Mouse (Mus musculus) brain, adult 10 weeks (tissue): Measurements from ENCODE around the gene Tceal3. TPM values are rescaled to one million over a fixed set of nuclear protein-coding genes. Genes with fewer than 3 reads are reported as not detected.

Source experiments
- polyA plus RNA-seq: library from polyadenylated mRNA; stranded (reverse); fragments of 350-450 nt; fragmentation: Illumina TruSeq; extraction: RNeasy Lipid Tissue Mini Kit (QIAGEN cat#74804); gene quantifications from one replicate; pipeline ENCODE4 v1.2.3, GENCODE M21; 2015; ENCODE audit warnings: low read depth, low replicate concordance

Tceal3 gene
- 240 TPM for polyA plus RNA-seq

DNA sequence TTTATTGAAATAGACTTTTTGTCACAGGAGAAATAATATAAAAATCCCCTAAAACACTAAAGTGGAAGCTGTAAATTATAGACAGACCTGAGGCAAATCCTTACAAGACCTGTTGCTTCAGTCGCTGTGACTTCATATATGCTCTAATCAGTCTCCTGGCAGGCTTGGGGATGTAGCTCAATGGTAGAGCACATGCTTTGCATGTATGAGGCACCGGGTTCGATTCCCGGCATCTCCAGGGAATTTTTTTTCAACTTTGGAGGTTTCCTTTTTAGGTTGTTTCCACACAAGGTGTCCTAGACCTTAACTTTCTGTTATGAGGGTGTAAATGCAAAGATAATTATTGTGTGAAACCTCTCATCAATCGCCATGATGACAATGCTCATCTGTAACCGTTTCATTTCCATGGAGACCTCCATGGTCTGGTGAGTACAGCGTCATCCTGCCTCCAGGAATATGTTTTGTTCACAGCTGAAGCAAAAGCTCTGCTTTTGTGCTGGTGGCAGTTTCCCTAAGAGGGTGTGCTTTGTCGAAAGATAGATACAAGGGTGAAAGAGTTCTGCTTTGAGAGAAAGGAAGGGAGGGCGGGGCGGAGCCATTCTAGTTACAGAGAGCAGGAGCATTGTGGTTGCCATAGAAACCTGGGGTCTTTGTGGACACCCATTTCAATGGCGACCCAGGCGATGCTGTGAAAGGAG lies at the start of gene Tceal3:
Gene Tceal3 (plus strand): TSS at position 644 of the 698 bp plus-strand sequence.

DNA sequence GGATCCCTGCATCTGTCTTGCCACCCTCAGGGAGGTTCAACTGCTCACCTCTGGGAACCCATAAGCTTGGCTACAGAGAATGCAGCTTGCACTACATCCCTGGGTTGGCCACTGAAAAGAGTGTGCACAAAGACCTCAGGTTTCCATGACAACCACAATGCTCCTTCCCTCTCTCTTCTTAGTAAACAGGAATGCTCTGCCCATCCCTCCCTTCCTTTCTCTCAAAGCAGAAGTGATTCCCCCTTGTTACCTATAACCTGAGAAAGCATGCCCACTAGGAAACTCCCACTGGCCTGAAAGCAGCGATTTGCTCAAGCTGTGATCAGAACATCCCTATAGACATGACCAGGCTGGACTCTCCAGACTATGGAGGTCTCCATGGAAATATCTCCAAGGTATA lies 46.7 kb upstream of the Tceal3 start, which contains the start of gene Kir3dl2:
Gene Kir3dl2 (minus strand): TSS at position 101 of the 400 bp plus-strand sequence.

DNA sequence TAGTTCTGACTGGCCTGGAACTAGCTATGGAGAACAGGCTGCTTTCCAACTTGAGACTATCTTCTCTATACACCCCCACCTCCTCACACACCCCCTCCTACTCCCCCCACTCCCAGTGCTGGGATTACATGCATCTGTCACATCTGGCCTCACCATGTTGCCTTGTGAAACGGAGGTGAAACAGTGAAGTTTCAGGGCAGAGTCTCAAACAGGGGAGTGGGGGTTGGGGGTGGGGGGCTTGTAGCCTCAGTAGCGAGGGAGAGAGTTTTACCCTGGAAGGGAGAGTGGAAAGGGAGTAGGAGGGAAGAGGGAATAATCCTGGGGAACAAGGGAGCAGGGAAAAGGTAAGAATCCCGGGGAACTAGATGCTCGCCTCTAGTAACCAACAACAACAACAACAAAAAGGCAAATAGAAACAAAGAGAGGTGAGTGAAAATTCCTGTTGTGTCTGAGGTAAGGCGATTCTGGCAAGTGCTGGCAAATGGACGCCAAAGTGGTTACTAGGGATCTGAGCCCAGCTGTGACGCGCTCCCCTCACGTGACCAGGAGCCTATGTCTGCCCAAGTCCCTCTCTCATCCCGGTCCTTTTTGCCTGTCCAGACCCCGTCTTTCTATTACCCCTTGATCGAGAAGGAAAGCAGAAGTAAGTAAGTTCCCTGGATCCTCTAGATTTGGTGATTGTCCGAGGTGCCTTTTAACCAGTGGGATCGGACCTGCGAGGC lies 117.0 kb downstream of the Tceal3 start, which contains the start of gene Tceal1:
Gene Tceal1 (plus strand): TSS at position 537 of the 722 bp plus-strand sequence.

Other genes with a start within 250 kb of the Tceal3 start
- gene Kir3dl1, start 72.8 kb upstream of the Tceal3 start, polyA plus RNA-seq: not detected
- gene Kir3dl2, start 46.8 kb upstream of the Tceal3 start, polyA plus RNA-seq: not detected
- 30.6 TPM for gene Tceal1, start 117.1 kb downstream of the Tceal3 start, polyA plus RNA-seq
- gene Morf4l2, start 152.8 kb downstream of the Tceal3 start, polyA plus RNA-seq: 361 TPM
- gene Glra4, start 189.3 kb downstream of the Tceal3 start, polyA plus RNA-seq: not detected
- 1,949 TPM for gene Plp1, start 231.8 kb downstream of the Tceal3 start, polyA plus RNA-seq